8 mouse cellular contexts compared by ENCODE assay signal in the genomic region with DNA sequence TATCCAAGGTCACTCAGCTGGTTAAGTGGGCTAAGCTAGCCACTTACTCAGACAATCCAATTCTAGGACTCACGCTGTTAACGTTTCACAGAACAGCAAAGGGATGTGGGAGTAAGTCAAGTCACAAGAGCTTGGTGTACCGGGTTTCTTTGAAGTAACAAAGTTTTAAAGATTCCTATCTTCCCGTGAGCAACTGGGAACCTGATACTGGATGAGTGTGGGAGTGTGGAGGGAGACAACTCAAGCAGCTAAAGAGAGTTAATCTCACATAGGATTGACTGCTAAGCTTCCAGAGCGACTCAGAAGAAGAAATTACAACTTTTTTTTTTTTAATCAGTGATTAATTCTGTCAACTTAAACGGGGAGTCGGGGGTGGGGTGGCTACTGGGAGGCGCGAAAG. TPM values are rescaled to one million over a fixed set of nuclear protein-coding genes. Genes with fewer than 3 reads are reported as not detected.
A peak's percentile ranks its signal among the peaks of the same experiment; 100 is the strongest.
DNase-seq lines count a peak whose midpoint lies in the region; ATAC-seq lines count a peak whose summit lies in the region.

No protein-coding gene starts in this region.

- no peak overlapping the region for H3K27ac ChIP-seq in kidney, embryonic 14.5 days (ENCODE audit: low read depth, low read length)
- H3K27ac ChIP-seq in hindbrain, embryonic 12.5 days, result no peak overlapping the region
- H3K27ac ChIP-seq in midbrain, embryonic 14.5 days (replicated peaks; ENCODE audit: low read depth, low read length), result no peak overlapping the region

- H3K36me3 ChIP-seq in kidney, embryonic 14.5 days (ENCODE audit: control insufficient read depth, insufficient read depth, low read length), result no peaks in the 10 kb centered on the region
- no peaks in the 10 kb centered on the region for H3K36me3 ChIP-seq in hindbrain, embryonic 12.5 days
- H3K36me3 ChIP-seq in midbrain, embryonic 14.5 days (ENCODE audit: control insufficient read depth, insufficient read depth, low read length), result no peaks in the 10 kb centered on the region

- peak; percentile 45; the same call in 1 of the 2 replicates for ATAC-seq in kidney, embryonic 14.5 days (ENCODE audit: low FRiP score, low TSS enrichment)
- no peak for ATAC-seq in hindbrain, embryonic 12.5 days (ENCODE audit: low FRiP score)
- no peak for ATAC-seq in midbrain, embryonic 14.5 days (ENCODE audit: low FRiP score, low TSS enrichment)
- ATAC-seq in monocyte, adult 5-6 weeks (replicated peaks; ENCODE audit: insufficient number of reproducible peaks, low FRiP score, low TSS enrichment, poor library complexity, severe bottlenecking), result no peak

- no peaks in the 10 kb centered on the region for H3K27me3 ChIP-seq in kidney, embryonic 14.5 days (ENCODE audit: control insufficient read depth, insufficient read depth, low read length)
- H3K27me3 ChIP-seq in hindbrain, embryonic 12.5 days, result no peaks in the 10 kb centered on the region
- no peaks in the 10 kb centered on the region for H3K27me3 ChIP-seq in midbrain, embryonic 14.5 days (ENCODE audit: control insufficient read depth, insufficient read depth, low read length)

- no peak for DNase-seq in kidney, postnatal 14 days
- peak; percentile 59 for DNase-seq in R1 (ENCODE audit: low read depth, low spot score)
- DNase-seq in midbrain, embryonic 14.5 days, result no peak
- no peak for DNase-seq in adrenal gland, postnatal 10 days
- no peak for DNase-seq in ovary, adult 18-20 months (ENCODE audit: low spot score)

- no peaks in the 10 kb centered on the region for H3K9me3 ChIP-seq in kidney, embryonic 14.5 days (ENCODE audit: control insufficient read depth, low read length)
- no peaks in the 10 kb centered on the region for H3K9me3 ChIP-seq in hindbrain, embryonic 12.5 days (replicated peaks)
- no peaks in the 10 kb centered on the region for H3K9me3 ChIP-seq in midbrain, embryonic 14.5 days (ENCODE audit: control insufficient read depth, low read length)

- WGBS in kidney, embryonic 14.5 days, result 20% methylated on average over 9 of the region's 9 CpGs
- WGBS in hindbrain, embryonic 12.5 days, result 19% methylated on average over 9 of the region's 9 CpGs
- WGBS in midbrain, embryonic 14.5 days, result 10% methylated on average over 9 of the region's 9 CpGs

- peak overlapping the region; percentile 48 for H3K4me2 ChIP-seq in kidney, embryonic 14.5 days (replicated peaks; ENCODE audit: low read depth, low read length)
- H3K4me2 ChIP-seq in hindbrain, embryonic 12.5 days (replicated peaks), result peak overlapping the region; percentile 60
- peak overlapping the region; percentile 66 for H3K4me2 ChIP-seq in midbrain, embryonic 14.5 days (ENCODE audit: low read length)

- peak overlapping the region; percentile 76; the same call in 1 of the 2 replicates for H3K9ac ChIP-seq in kidney, embryonic 14.5 days (ENCODE audit: low read depth, low read length)
- H3K9ac ChIP-seq in hindbrain, embryonic 12.5 days, result peak overlapping the region; percentile 75
- H3K9ac ChIP-seq in midbrain, embryonic 14.5 days (replicated peaks; ENCODE audit: low read length), result no peak overlapping the region; the same call in 1 of the 2 replicates

- H3K4me3 ChIP-seq in kidney, embryonic 14.5 days (ENCODE audit: low read length), result peak overlapping the region; percentile 66
- peak overlapping the region; percentile 57 for H3K4me3 ChIP-seq in hindbrain, embryonic 12.5 days
- H3K4me3 ChIP-seq in midbrain, embryonic 14.5 days (replicated peaks; ENCODE audit: low read depth, low read length), result peak overlapping the region; percentile 57

- no peaks in the 10 kb centered on the region for H3K4me1 ChIP-seq in kidney, embryonic 14.5 days (ENCODE audit: control insufficient read depth, insufficient read depth, low read length)
- 0 out of 2 replicates have a peak, but pooled peaks cover 2% of the 10 kb centered on the region for H3K4me1 ChIP-seq in hindbrain, embryonic 12.5 days
- peaks cover 8% of the 10 kb centered on the region; the same call in 1 of the 2 replicates for H3K4me1 ChIP-seq in midbrain, embryonic 14.5 days (ENCODE audit: control insufficient read depth, insufficient read depth, low read length)

RNA-seq across cellular contexts. Expression of a gene that starts 10.0 kb away (rescaled TPM):
- polyA plus RNA-seq in kidney, embryonic 14.5 days (2014; fragmentation: Nextera tagmentation; extraction: Ambion mirVana), result 84.1 and 110 TPM in 2 replicates
- polyA plus RNA-seq in hindbrain, embryonic 12.5 days (2016; fragmentation: Nextera tagmentation; extraction: Ambion mirVana), result 107 and 117 TPM in 2 replicates
- polyA plus RNA-seq in midbrain, embryonic 14.5 days (2014; fragmentation: Nextera tagmentation; extraction: Ambion mirVana), result 109 and 121 TPM in 2 replicates
- total RNA-seq in adrenal gland, postnatal 10 days (2021), result 10 to 100 TPM; 55.1 to 64.6 TPM
- total RNA-seq in monocyte, adult 5-6 weeks (2017), result 111 to 175 TPM (median 143 TPM) in 3 replicates
